Mouse (Mus musculus) G1E (cell line): ENCODE measurements at regions not wholly inside any gene's neighbourhood (a gene's known extent, or its start where the extent isn't known, plus 50 kb on each side); places are given as distances from the start of the nearest gene placed in this dataset.

Source experiments
- CTCF ChIP-seq: IDR thresholded peaks from 2 replicates; pipeline ENCODE4 v1.5.1; 2012; ENCODE audit warnings: low read depth, low read length, inconsistent platforms, mixed read lengths
- GATA1 ChIP-seq: IDR thresholded peaks from 2 replicates; pipeline ENCODE4 v1.6.1; 2012; ENCODE audit warnings: borderline replicate concordance, low read length, inconsistent platforms, mixed read lengths
- GATA2 ChIP-seq: IDR thresholded peaks from 2 replicates; pipeline ENCODE4 v1.6.1; 2012; ENCODE audit warnings: low read depth, low read length, inconsistent platforms, borderline replicate concordance
- POLR2AphosphoS5 ChIP-seq: IDR thresholded peaks from 2 replicates; pipeline ENCODE4 v1.6.1; 2012; ENCODE audit warnings: low read depth, low read length, inconsistent platforms; ENCODE audit not compliant: insufficient replicate concordance
- TAL1 ChIP-seq: conservative IDR thresholded peaks from 2 replicates; pipeline ENCODE4 v1.6.1; 2012; ENCODE audit warnings: low read depth, low read length, inconsistent platforms, mixed read lengths

DNA sequence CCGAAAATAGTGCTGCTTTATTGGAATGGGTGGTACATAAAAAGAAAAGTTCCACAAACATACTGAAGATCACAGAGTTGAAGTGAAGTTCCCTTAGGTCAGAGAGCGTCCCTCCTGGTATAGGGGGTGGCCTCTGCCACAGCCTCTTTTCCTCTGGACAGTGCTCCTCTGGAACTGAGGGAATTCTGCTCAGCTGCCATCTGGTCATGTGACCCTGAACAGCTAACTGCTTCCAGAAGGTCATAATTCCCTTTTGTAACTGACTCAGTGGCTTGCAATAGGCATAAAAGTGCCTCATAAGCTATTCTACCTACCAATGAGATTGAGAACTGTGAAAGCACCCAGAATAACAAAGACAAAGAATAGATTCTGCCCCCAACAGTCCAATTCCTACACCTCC, 414.4 kb downstream of the Lrig3 start:
- TF ChIP-seq GATA1: no peak
- TF ChIP-seq CTCF: no peak
- no peak for TF ChIP-seq TAL1
- TF ChIP-seq POLR2AphosphoS5: no peak
- TF ChIP-seq GATA2: no peak
